Mouse (Mus musculus) frontal cortex, adult 2 months (tissue): ENCODE measurements around the gene Xkr7. TPM values are rescaled to one million over a fixed set of nuclear protein-coding genes. Genes with fewer than 3 reads are reported as not detected.
A peak's percentile ranks its signal among the peaks of the same experiment; 100 is the strongest.

Experiments
- DNase-seq, 2 experiments: peaks; one replicate each; pipeline ENCODE4 v3.0.0; 2022; ENCODE audit warnings: low spot score in 1 of 2; ENCODE audit errors: extremely low spot score in 1 of 2
- polyA plus RNA-seq: library from polyadenylated mRNA; depleted of rRNA; stranded (reverse); fragments of >200 nt; gene quantifications from 2 replicates; pipeline ENCODE4 v1.2.3, GENCODE M21; 2012

The Xkr7 gene
- polyA plus RNA-seq, 1 experiment: 1.8 TPM

GRCm38 (mm10) chr2:153032083-153032842, 611 bp downstream of the Xkr7 start:
- peak in 1 of 2 experiments; percentile 56 for DNase-seq

DNA sequence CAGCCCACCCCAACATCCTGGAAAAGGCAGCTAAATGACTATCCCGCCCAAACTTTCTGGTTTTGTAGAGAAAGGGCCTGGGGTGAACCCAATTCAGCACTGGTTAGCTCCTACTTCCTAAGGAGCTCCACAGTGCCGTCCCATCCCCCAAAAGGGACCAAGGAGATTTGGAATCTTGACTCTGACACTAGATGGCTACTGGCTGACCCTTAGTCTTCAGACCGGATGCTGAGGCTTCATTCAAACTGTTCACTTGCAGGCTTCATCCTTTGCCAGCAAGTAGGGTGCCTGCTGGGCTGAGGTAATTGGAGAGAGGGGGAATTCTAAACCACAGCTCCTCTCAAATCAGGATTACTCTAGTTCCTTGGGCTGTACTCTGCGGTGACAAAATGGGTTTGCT, 1.3 kb downstream of the Xkr7 start:
- DNase-seq: no peak

DNA sequence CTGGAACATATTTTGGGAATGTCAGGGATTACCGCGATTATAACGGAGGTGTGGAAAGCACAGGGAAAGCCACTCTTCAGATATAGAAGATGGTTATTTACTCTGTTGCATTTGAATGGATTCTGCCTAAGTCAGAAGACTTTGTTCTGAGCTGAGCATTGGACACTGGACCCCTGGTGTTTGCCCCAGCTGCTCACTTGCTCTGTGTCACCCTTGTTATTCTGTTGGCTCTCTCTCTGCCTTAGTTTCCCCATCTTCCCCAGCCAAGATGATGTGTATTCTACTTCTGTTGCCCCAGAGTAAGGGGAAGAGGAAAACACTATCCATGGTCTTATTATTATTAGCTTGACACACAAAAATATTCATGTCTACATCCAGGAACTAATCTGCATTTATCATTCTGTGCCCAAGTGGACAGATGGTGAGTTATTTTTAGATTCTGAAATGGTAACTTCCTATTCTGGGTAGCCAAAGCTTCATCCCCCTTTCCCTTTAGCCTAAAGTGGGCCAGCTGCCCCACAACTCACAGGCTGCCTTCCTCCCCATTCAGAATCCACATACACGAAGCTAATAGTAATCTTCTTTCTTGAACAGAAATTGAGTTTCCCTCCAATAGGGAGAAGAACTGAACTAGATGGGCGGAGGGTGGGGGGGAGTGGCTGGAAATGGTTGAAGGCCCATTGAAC, 2.0 kb downstream of the Xkr7 start:
- DNase-seq: no peak

- DNase-seq: no peak
Observed at GRCm38 (mm10) chr2:153036690-153037089, 5.0 kb downstream of the Xkr7 start.

GRCm38 (mm10) chr2:153043886-153044285, 12.2 kb downstream of the Xkr7 start:
- DNase-seq: peak in 1 of 2 experiments; percentile 50

DNA sequence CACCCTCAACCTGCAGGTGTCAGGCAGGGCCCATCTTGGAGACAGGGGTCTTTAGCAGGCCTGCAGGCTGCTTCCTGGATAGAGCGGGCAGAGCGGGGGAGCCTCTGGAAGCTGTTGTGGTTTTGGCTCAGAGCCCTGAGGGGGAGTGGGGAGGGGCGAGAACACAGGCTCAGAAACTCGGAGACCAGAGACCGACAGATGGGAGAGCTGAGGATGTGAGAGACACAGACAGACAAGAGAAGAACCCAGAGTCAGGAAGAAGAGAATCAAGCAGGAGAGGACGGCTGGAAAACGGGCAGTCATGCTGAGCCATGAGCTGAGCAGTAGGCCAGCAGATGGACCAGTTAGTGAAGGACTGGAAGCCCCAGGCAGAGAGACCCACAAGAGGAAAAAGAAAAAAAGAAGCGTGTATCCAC, 14.2 kb downstream of the Xkr7 start:
- DNase-seq: peak; percentile 63 to 81

GRCm38 (mm10) chr2:153047828-153048465, 16.3 kb downstream of the Xkr7 start:
- peak; percentile 39 to 85 for DNase-seq

GRCm38 (mm10) chr2:153049288-153049996, 17.8 kb downstream of the Xkr7 start:
- DNase-seq: peak; percentile 30 to 80

- no peak for DNase-seq
Observed at GRCm38 (mm10) chr2:153049997-153050358, 18.3 kb downstream of the Xkr7 start.

- no peak for DNase-seq
Observed at GRCm38 (mm10) chr2:153051095-153051494, 19.4 kb downstream of the Xkr7 start.

DNA sequence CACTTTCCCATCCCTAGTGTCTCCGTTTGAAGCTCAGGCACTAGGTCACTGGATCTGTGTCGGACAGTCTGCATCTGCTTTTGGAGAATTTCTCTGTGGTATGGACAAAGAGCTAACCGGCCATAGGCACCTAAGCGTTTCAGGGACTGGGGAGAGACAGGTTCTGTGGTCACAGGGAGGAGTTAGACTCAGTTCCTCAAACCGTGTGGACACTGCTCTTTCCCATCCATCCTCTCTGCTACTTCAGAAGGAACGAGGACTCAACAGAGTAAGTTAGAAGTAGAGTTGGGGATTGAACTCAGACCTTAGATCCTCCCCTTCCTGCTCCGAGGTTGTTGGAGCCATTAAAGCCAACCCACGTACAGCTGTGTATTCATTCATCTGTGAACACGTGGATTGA, 19.9 kb downstream of the Xkr7 start:
- DNase-seq: no peak

DNA sequence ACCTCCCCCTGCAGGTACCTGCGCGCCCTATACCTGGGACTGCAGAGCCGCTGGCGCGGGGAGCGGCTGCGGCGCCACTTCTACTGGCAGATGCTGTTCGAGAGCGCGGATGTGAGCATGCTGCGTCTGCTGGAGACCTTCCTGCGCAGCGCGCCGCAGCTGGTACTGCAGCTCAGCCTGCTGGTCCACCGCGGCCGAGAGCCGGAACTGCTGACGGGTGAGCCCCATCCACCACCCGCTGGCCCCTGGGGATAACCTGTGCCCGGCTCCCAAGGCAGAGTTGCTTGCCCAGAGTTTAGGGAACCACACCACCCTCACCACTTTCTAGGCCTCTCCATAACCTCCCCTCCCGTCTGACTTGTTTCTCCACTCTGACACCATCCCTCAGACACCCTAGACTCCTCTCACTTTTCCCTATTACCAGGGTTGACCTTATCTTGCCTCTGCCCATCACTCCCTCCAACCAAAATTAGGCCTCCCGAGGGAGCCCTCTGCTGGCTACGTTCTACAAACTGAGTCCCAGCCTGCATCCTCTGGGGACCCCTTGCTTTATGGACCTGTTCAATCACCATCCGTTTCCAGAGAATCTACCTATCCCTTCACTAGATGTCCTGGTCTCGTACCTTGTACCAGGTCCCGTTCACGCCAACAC, 21.2 kb downstream of the Xkr7 start:
- DNase-seq: no peak

- no peak for DNase-seq
Observed at GRCm38 (mm10) chr2:153053896-153054295, 22.2 kb downstream of the Xkr7 start.

DNA sequence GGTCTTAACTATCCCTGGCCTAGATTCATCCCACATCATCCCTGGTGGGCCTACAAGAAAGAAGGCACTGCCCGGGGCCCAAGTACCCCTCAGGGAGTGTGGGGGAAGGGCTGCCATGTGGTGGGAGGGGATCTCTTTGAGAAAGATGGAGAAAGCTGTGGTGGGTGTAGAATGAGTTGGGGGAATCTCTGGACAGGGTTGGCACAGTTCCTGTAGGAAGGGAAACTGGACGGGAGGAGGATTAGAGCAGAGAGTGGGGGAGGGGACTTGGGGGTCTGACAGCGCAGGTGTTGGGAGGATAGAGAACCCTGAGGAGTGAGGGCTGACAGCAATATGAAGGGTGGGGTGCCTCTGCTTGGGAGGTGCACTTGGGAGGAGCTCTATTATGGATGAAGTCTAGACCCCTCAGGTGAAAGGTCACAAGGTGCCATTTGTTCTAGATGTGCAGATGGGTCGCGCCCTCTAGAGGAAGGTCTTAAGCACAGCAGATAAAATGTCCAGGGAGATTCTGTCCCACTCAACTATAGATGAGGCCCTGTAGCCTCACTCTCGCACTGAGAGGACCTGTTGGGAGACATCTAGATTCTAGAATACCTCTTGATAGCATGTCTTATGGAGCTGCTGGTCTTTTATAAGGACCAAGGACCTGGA, 23.7 kb downstream of the Xkr7 start:
- no peak for DNase-seq

DNA sequence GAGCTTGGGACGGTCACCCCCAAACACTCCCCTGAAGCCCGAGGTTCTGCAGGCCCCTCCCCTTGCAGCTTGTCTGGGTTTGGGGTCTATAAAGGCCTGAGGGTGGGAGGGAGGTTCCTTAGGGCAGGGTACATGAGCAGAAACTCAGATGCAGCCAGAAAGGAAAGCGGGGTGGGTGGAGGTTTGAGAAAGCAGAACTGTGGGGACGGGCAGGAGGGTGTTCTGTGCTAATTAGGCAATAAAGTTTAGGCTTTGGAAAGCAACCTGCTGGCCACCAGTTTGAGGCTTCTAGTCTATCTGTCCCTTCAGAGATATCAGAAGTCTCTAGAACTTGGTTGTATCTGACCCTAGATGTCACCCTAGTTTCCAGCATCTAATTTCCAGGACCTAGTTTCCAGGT, 26.7 kb downstream of the Xkr7 start:
- no peak for DNase-seq

DNA sequence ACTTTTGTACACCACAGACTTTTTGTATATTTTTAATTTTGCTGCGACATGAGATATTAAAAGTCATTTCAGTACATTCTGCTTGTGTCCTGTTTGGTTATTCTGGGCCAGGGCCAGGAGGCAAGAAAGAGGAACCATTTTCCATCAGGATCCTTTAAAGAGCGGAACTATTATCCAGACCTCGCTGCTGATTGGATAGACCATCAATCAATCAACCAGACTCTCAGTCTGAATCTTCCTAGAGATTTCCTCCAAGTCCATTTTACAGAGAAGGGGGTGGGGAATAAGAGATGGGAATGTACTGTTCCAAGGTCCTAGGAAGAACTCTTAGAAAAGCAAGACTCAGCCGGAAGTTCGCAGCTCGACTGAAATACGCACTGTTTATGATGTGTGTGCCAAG, 28.6 kb downstream of the Xkr7 start:
- no peak for DNase-seq

DNA sequence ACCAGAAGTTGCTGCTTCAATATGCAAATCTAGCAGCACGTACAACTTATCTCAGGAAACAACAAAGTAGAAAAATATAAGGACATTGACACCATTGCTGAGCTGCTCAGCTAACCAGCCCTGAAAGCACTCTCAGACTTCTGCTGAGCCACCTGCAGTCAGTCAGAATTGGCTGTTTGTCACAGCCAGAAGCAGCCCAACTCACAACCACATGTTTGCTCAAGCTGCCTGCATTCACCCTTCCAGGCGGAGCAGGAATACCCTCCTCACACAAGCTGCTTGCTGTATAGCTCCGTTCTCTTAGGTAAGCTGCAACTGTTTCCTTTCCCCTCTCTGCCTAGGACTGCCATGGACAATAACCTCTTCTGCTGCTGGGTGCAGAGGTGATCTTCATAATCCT, 31.7 kb downstream of the Xkr7 start:
- DNase-seq: no peak

DNA sequence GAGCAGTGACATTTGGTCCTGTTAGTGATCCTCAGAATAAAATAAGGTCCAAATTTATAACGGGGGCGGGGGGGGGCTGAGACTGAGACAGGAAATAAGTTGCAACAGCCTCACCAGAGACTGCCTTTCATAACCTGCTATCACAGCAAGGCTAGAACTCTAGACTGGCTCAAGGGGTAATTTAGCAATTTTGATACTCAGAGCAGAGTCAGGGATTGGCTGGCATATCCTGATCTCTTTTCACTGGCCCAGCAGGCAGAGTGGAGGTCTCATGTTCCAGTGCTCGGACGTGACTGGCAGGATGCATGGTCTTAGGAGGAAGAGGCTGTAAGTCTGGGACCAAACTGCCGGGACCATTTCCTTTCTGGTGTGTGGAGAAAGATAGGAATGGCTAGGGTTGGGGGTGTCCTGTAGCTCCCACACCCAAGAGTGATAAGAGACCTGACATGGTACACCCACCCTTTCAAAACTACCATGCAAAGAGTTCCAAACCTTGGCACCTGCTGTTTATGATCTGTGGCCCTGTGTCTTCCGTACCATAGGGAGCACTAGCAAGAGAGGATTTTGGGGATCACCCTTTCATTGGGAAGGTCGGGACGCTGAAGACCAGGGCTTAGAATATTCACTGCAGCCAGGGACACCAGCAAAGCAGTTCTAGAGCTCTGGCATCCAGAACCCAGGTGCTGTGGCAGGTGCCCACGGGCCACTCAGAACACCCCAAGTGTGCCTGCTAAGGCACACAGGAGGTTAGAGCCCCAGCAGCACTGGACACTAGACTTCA, 32.7 kb downstream of the Xkr7 start:
- DNase-seq: no peak

GRCm38 (mm10) chr2:153065747-153066508, 34.3 kb downstream of the Xkr7 start, which contains the start of gene Ccm2l:
Ccm2l (plus strand) TSS chr2:153065955.
- no peak for DNase-seq
